Mouse (Mus musculus): ENCODE measurements at regions not wholly inside any gene's neighbourhood (a gene's known extent, or its start where the extent isn't known, plus 50 kb on each side); places are given as distances from the start of the nearest gene placed in this dataset.

GRCm38 (mm10) chr2:171331529-171331928, 599.9 kb downstream of the Dok5 start:
- Histone ChIP-seq H3K27ac (ENCODE audit: control insufficient read depth, low read depth, low read length) (no peak overlapping the region), H3K9ac (ENCODE audit: control insufficient read depth, low read depth, low read length, poor library complexity, severe bottlenecking) (no peak overlapping the region), H3K79me2 (ENCODE audit: control insufficient read depth, insufficient read depth, low read length, poor library complexity) (no peaks in the 10 kb centered on the region), H3K27me3 (ENCODE audit: control insufficient read depth in 1 of 2, insufficient read depth in 2 of 2, low read length in 2 of 2) (no peaks in the 10 kb centered on the region), H3K4me1 (ENCODE audit: control insufficient read depth in 1 of 2, insufficient read depth in 2 of 2, low read length in 2 of 2) (no peaks in the 10 kb centered on the region), H3K9me3 (replicated peaks; ENCODE audit: insufficient read depth, low read length) (no peaks in the 10 kb centered on the region), H3K4me3 (ENCODE audit: control insufficient read depth in 1 of 2, insufficient read depth in 1 of 2, low read depth in 2 of 2, low read length in 2 of 2) (no peak overlapping the region), H3K36me3 (ENCODE audit: control insufficient read depth in 1 of 2, insufficient read depth in 2 of 2, low read length in 2 of 2) (no peaks in the 10 kb centered on the region)
- DNase-seq (ENCODE audit: low read depth, low spot score), result no peak
- TF ChIP-seq ZKSCAN1 (IDR thresholded peaks at IDR 0.05; ENCODE audit: low read depth, low read length), result no peak
- no peak for TF ChIP-seq E2F4 (IDR thresholded peaks at IDR 0.05; ENCODE audit: borderline replicate concordance, low read depth, low read length)
- TF ChIP-seq GATA1 (IDR thresholded peaks at IDR 0.05; ENCODE audit: low read depth, low read length), result no peak
- TF ChIP-seq UBTF (IDR thresholded peaks at IDR 0.05; ENCODE audit: borderline replicate concordance, insufficient read depth, low read depth, low read length), result no peak
- TF ChIP-seq KAT2A (conservative IDR thresholded peaks at IDR 0.05; ENCODE audit: low read depth, low read length), result no peak
- no peak for TF ChIP-seq POLR2AphosphoS2 (IDR thresholded peaks at IDR 0.05; ENCODE audit: low read length)
- no peak for TF ChIP-seq BHLHE40 (IDR thresholded peaks at IDR 0.05; ENCODE audit: borderline replicate concordance, low read depth, low read length)
- TF ChIP-seq ELF1 (IDR thresholded peaks at IDR 0.05; ENCODE audit: low read depth, low read length), result no peak
- TF ChIP-seq CHD1 (IDR thresholded peaks at IDR 0.05; ENCODE audit: low read depth, low read length), result no peak
- TF ChIP-seq MYB (IDR thresholded peaks at IDR 0.05; ENCODE audit: low read depth, low read length), result no peak
- TF ChIP-seq SIN3A (IDR thresholded peaks at IDR 0.05; ENCODE audit: low read length), result no peak
- TF ChIP-seq POLR2AphosphoS5 (IDR thresholded peaks at IDR 0.05; ENCODE audit: borderline replicate concordance, low read depth, low read length), result no peak
- no peak for TF ChIP-seq EP300 (IDR thresholded peaks at IDR 0.05; ENCODE audit: low read depth in 1 of 2, low read length in 2 of 2)
- no peak for TF ChIP-seq TCF12 (IDR thresholded peaks at IDR 0.05; ENCODE audit: low read depth, low read length)
- TF ChIP-seq HCFC1 (IDR thresholded peaks at IDR 0.05; ENCODE audit: low read depth, low read length), result no peak
- TF ChIP-seq USF1 (IDR thresholded peaks at IDR 0.05; ENCODE audit: low read depth, low read length), result no peak
- TF ChIP-seq MYC (IDR thresholded peaks at IDR 0.05; ENCODE audit: low read depth, low read length), result no peak
- TF ChIP-seq USF2 (IDR thresholded peaks at IDR 0.05; ENCODE audit: borderline replicate concordance in 1 of 2, insufficient read depth in 1 of 2, low read depth in 1 of 2, low read length in 2 of 2), result no peak
- no peak for TF ChIP-seq MAFK (IDR thresholded peaks at IDR 0.05; ENCODE audit: borderline replicate concordance, low read depth, low read length)

GRCm38 (mm10) chr2:171326909-171327308, 595.3 kb downstream of the Dok5 start:
- Histone ChIP-seq H3K36me3 (ENCODE audit: control insufficient read depth in 1 of 2, insufficient read depth in 2 of 2, low read length in 2 of 2) (no peaks in the 10 kb centered on the region), H3K27ac (ENCODE audit: control insufficient read depth, low read depth, low read length) (no peak overlapping the region), H3K27me3 (ENCODE audit: control insufficient read depth in 1 of 2, insufficient read depth in 2 of 2, low read length in 2 of 2) (no peaks in the 10 kb centered on the region), H3K4me3 (ENCODE audit: control insufficient read depth in 1 of 2, insufficient read depth in 1 of 2, low read depth in 2 of 2, low read length in 2 of 2) (no peak overlapping the region), H3K9me3 (replicated peaks; ENCODE audit: insufficient read depth, low read length) (no peaks in the 10 kb centered on the region), H3K9ac (ENCODE audit: control insufficient read depth, low read depth, low read length, poor library complexity, severe bottlenecking) (no peak overlapping the region), H3K4me1 (ENCODE audit: control insufficient read depth in 1 of 2, insufficient read depth in 2 of 2, low read length in 2 of 2) (no peaks in the 10 kb centered on the region), H3K79me2 (ENCODE audit: control insufficient read depth, insufficient read depth, low read length, poor library complexity) (no peaks in the 10 kb centered on the region)
- DNase-seq (ENCODE audit: low read depth, low spot score), result no peak
- no peak for TF ChIP-seq SMC3 (IDR thresholded peaks at IDR 0.05; ENCODE audit: low read depth, low read length)
- TF ChIP-seq UBTF (IDR thresholded peaks at IDR 0.05; ENCODE audit: borderline replicate concordance, insufficient read depth, low read depth, low read length), result no peak
- no peak for TF ChIP-seq USF1 (IDR thresholded peaks at IDR 0.05; ENCODE audit: low read depth, low read length)
- TF ChIP-seq MXI1 (IDR thresholded peaks at IDR 0.05; ENCODE audit: low read depth, low read length), result no peak
- TF ChIP-seq MEF2A (IDR thresholded peaks at IDR 0.05; ENCODE audit: extremely low read depth, insufficient replicate concordance, low read depth, low read length, poor library complexity, severe bottlenecking), result no peak
- no peak for TF ChIP-seq GATA1 (IDR thresholded peaks at IDR 0.05; ENCODE audit: low read depth, low read length)
- no peak for TF ChIP-seq RAD21 (IDR thresholded peaks at IDR 0.05; ENCODE audit: low read depth, low read length)
- TF ChIP-seq MAZ (IDR thresholded peaks at IDR 0.05; ENCODE audit: low read depth, low read length), result no peak
- no peak for TF ChIP-seq NELFE (IDR thresholded peaks at IDR 0.05; ENCODE audit: low read depth, low read length)
- no peak for TF ChIP-seq ELF1 (IDR thresholded peaks at IDR 0.05; ENCODE audit: low read depth, low read length)
- TF ChIP-seq ZKSCAN1 (IDR thresholded peaks at IDR 0.05; ENCODE audit: low read depth, low read length), result no peak
- TF ChIP-seq SIN3A (IDR thresholded peaks at IDR 0.05; ENCODE audit: low read length), result no peak
- no peak for TF ChIP-seq MAX (IDR thresholded peaks at IDR 0.05; ENCODE audit: low read length)
- TF ChIP-seq CHD1 (IDR thresholded peaks at IDR 0.05; ENCODE audit: low read depth, low read length), result no peak
- TF ChIP-seq POLR2AphosphoS2 (IDR thresholded peaks at IDR 0.05; ENCODE audit: low read length), result no peak
- no peak for TF ChIP-seq EP300 (IDR thresholded peaks at IDR 0.05; ENCODE audit: low read depth in 1 of 2, low read length in 2 of 2)
- TF ChIP-seq MYC (IDR thresholded peaks at IDR 0.05; ENCODE audit: low read depth, low read length), result no peak
- no peak for TF ChIP-seq CTCF (IDR thresholded peaks at IDR 0.05 in 2 of 3, conservative IDR thresholded peaks at IDR 0.05 in 1 of 3; ENCODE audit: control insufficient read depth in 1 of 3, insufficient read depth in 1 of 3, low read depth in 2 of 3, low read length in 3 of 3, poor library complexity in 1 of 3, severe bottlenecking in 1 of 3)
- TF ChIP-seq POLR2A (IDR thresholded peaks at IDR 0.05; ENCODE audit: control insufficient read depth in 1 of 2, insufficient read depth in 1 of 2, low read depth in 1 of 2, low read length in 2 of 2, poor library complexity in 1 of 2), result no peak
- no peak for TF ChIP-seq TCF12 (IDR thresholded peaks at IDR 0.05; ENCODE audit: low read depth, low read length)

Data from MEL (cell line).